Mouse (Mus musculus): ENCODE data around the gene Arntl2. TPM values are rescaled to one million over a fixed set of nuclear protein-coding genes. Genes with fewer than 3 reads are reported as not detected.

Gene Arntl2
- total RNA-seq, 2 experiments from 2014 or later = 0.64 to 1.5 TPM

- DNase-seq = no peak
- intact Hi-C loops (cut with DNase I; ENCODE audit: low total_unique reads) = no loop called here
These were observed 86.3 kb downstream of the Arntl2 start for GRCm38 (mm10) chr6:146881896-146882770.

Other genes starting within 250 kb of the Arntl2 start
- gene Fgfr1op2, start 218.9 kb upstream of the Arntl2 start, total RNA-seq (2021) = 10 to 100 TPM; 43.6 to 48.5 TPM
- 10 to 100 TPM; 14.9 to 15.7 TPM for gene Ints13, start 218.2 kb upstream of the Arntl2 start, total RNA-seq (2021)
- 10 to 100 TPM; 36.7 to 40.3 TPM for gene Med21, start 153.5 kb upstream of the Arntl2 start, total RNA-seq (2021)
- gene Tm7sf3, start 153.2 kb upstream of the Arntl2 start, total RNA-seq (2021) = 10 to 100 TPM; 12.3 to 14.8 TPM
- gene Stk38l, start 71.1 kb upstream of the Arntl2 start, total RNA-seq (2021) = 1 to 10 TPM; 6.9 to 7.5 TPM
- gene Smco2, start 54.0 kb downstream of the Arntl2 start, total RNA-seq (2021) = not detected
- 10 to 100 TPM; 43.5 to 49.8 TPM for gene Ppfibp1, start 92.4 kb downstream of the Arntl2 start, total RNA-seq (2021)
- not detected for gene 1700034J05Rik, start 158.4 kb downstream of the Arntl2 start, total RNA-seq (2021)
- gene Rep15, start 236.5 kb downstream of the Arntl2 start, total RNA-seq (2021) = under 1 TPM; 0.27 to 0.53 TPM
- 10 to 100 TPM; 50.4 to 56.3 TPM for gene Mrps35, start 246.7 kb downstream of the Arntl2 start, total RNA-seq (2021)